Mouse (Mus musculus): ENCODE results near the gene Ninj2.
"Not testable (repeated sequence)": the region's sequence is repeated elsewhere in the genome, so short reads cannot be mapped to it uniquely, and the experiment has no call there.

Gene Ninj2

DNA sequence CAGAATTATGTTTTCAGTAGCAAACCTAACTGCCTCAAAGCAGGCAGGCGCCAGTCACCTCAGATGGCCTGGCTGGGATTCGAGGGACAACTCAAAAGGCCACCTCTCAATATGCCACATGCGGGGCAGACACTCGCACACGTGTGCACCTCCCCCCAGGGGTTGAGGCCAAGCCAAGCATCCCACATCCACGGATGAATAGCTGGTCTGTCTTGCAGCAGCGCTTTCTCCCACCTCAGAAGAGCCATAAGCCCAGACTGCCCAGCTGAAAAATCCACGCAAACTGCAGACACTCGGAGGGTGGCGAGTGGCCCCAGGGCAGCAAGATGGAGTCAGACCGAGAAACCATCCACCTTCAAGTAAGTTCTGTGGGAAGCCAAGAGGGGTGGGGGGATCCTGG, at the start of gene Ninj2:
Gene Ninj2, plus strand, starts transcription at position 251 of the 400 bp plus-strand sequence.
- no peak for DNase-seq (ENCODE audit: low spot score)

DNA sequence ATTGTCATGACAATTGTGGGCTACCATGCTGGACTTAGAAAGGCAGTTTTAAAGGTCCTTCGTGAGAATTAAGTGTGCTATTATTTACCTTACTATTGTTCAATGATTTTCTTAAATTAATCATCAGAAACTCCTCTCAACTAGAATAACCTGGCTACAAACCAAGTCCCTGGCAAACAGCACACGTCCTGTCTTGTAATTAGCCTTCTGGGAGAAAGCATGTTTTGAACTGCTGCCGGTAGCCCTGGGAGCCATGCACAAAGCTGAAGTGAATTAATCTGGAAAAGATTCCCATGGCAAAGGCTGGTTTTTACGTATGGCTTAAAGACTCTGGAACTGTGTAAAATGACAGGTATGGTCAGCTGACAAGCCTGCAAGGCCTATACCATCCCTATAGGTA, 47.7 kb upstream of the Ninj2 start:
- DNase-seq (ENCODE audit: low spot score): no peak

DNA sequence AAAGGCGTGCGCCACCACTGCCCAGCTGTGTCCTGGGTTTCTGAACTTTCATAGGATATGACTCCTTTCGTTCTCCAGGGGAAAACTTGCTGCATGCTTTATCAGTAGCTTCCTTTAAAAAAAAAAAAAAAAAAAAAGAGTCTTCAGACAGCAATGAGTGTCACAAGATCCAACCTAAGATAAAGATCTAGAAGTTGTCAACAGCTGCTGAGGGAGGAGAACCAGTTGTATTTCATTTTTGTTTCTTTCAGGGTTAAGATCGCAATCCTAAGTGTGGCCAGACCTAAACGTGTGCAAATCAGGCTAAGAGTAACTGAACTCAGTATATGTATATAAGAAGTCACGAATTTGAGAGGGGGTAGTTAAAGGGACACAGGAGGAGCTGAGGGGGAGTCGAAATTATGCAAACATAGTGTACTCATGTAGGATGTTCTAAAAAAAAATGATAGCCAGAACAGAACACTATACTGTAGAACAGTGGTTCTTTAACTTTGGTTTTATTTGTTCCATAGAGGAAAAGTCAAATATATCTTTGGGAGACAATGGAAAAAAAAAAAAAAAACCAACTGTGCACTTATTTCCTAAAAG, 45.4 kb upstream of the Ninj2 start:
- DNase-seq (ENCODE audit: low spot score): no peak

DNA sequence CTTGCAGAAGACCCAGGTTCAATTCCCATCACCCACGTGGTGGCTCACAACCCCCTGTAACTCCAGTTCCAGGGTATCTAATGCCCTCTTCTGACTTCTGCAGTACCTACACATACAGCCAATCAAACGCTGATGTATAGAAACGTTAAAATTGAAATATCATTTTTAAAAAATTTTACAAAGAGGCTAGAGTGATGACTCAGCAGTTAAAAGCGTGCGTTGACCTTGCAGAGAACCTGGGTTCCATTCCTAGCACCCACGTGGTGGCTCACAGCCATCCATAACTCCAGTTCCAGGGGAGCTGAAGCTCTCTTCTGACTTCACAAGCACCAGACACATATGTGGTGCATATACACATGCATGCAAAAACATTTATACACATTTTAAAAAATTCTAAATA, 38.7 kb upstream of the Ninj2 start:
- DNase-seq (ENCODE audit: low spot score): no peak

DNA sequence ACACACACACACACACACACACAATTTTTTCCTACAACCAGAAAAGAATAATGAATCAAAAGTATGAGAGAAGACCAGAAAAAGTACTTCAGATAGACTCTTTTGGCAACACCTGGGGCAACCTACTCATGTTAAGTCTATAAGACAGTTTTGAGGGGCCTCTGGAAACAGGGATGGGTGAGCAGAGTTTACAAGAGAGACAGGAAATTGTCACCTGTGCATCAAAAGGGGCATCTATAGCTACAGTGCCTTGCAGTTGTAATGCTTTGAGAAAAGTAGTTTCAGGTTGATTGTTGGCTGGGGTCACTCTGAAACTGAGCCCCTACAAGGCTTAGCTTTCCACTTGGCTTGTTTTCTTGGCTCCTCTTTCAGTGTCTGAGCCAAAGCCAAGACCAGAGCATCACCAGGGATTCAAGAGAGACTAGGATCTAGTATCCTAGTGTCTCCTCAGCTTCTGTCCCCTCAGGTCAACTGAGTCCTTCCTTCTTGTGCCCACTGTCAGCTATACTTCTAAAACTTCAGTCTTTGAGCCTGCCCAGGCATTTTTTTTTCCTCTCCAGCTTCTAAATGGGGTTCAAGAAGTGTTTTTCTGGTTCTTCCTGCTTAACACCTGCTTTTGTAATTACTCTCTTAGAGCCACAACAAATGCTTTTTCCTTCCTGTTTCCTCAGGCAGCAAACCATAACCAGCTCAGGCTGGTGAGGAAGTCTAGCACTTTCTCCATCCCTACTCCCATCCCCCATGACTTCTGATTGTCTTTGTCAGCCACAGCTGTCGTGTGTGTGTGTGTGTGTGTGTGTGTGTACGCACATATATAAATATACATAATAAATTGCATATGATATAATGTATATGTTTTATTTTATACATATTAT, 37.2 kb upstream of the Ninj2 start:
- DNase-seq (ENCODE audit: low spot score): no peak

DNA sequence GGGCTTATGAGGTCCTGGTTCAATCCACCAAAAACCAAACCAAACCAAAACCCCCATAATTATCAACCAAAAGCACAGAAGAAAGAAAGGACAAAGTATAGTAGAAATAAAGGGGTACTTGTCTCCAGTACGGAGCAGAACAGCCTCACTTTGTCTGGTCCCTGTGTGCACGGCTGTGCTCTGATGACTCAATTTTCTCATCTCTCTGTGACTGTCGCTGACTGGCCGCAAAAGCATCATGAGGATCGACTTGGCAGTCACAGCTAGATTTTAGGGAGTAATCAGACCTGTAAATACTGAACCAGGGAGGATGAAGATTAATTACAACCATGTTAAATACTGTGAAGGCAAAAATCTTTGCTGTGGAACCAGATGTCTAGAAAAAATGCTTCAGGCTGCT, 30.2 kb upstream of the Ninj2 start:
- DNase-seq (ENCODE audit: low spot score): no peak

DNA sequence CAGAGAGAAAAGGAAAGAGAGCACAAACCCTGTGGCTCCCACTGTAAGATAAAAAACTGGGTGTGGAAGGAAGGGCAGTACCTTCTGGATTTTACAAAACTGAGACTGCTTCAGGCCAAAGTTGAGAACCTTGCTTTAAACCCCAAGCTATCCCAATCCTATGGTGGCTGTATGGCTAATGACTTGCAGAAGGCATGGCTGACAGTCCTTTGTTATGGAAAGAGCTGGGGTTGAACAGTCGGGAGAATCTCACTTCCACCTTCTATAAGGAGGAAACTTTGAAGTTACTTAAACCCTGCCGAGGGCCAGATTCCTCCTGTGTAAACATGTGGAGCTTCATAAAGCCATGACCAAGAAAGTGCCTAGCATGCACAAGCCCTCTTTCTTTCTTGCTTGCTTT, 28.5 kb upstream of the Ninj2 start:
- no peak for DNase-seq (ENCODE audit: low spot score)

DNA sequence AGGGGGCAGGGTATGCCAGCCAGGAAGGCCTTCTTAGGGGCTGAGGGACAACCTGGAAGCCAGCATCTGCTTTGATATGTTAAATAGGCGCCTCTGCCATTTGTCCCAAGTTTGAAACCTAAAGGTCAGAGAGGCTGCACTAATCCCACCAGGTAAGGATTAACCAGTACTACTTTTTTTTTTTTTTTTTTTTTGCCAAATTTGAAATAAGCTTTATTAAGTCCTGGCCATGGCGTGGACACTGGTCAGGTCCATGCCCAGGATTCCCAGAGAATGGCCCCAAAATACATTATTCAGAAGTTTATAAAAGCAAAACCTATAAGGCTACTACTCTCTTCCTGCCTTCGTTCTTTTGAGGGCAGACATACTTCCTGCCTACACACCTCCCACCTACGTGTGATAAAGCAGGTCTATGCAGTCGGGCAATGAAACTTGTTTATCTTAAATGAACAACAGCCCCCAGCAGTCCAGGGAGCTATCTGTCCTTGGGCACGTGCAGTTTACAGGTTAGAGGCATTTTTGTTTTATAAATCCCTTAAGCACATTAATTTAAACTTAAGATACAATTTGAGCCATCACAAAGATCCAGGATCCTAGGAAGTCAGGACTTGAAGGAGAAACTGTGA, 27.5 kb upstream of the Ninj2 start:
- no peak for DNase-seq (ENCODE audit: low spot score)

DNA sequence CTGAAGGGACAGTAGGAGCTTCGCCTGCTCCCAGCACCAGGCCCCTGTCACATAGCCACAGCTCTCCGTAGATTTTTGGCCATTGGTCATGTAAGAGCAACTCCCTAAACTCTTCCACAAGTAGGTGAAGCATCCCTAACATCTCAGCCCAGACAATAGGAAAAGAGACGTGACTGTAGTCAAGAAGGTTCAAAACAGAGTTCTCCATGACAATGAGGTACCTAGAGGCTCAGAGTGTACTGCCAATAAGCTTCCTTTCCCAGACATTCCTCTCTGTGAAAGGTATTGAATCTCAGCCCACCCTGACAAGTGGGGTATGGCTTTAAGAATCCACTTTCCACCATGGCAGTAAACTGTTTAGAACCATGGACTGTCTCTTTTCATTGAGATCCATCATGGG, 23.6 kb upstream of the Ninj2 start:
- DNase-seq (ENCODE audit: low spot score): no peak

DNA sequence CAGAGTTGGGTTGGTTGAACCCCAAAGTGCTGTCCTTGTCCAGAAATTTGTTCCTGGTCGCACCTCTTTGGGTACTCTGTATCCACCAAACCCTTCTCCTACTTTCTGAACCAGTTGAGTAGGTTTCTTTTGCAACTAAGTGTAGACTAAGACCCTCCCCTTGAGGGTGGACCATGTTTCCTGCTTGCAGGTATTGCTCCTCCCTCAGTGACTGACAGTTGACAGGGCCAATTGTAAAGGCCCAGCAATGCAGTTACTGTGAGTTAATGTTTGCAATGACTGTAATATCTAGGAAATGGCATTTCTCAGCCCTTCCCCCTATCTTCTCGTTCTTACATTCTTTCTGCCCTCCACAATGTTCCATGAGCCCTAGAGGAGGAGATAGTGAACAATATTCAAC, 20.5 kb upstream of the Ninj2 start:
- no peak for DNase-seq (ENCODE audit: low spot score)

DNA sequence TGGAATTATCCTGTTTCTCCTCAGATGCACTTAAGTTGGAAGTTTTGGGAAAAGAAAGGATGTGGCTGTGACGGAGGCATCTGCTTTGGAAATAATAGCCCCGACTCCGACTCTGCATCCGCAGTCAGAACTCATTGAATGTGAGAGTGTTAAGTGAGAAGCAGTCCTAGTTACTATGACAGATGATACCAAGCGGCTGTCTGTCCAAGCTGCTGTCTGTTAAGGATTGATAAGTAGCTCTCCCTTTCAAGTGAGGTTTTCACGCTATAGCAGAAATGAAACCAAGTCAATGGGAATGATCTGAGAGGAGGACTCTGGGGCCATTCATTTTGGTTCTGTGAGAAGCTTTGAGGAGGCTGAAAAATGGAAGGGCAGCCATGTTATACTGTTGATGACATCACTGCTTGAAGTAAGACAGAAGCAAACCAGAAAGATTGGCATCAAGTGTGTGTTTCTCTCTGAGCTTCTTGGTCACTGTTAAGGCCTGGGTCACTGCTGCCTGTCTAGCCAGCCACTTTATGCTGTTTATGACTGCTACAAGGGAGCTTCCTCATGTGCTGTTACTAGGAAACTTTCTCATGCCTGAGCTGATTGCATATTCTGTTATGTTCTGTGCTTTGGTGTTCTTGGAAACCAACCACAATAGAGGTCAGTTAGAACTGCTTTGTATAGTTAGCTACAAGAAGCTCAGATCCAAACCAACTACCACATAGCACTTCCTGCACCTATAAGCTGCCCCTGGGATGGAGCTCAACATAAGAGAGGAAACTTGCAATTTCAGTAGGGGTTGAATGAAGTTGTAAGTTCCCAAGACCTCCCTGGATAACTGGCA, 16.3 kb upstream of the Ninj2 start:
- peak; percentile 12 for DNase-seq (ENCODE audit: low spot score)

DNA sequence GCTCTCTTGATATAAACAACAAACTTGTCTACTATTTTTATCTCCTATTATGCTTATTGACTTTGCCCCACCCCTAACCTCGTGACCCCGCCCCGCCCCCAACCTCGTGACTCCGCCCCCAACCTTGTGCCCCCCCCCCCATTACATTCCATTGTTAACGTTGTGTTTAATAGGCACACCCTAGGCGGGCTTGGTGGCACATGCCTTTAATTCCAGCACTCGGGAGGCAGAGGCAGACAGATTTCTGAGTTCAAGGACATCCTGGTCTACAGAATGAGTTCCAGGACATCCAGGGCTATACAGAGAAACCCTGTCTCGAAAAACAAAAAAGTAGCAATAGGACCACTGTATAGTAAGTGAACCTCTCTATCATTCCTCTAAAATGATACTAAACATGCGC, 13.6 kb upstream of the Ninj2 start:
- no peak for DNase-seq (ENCODE audit: low spot score)

DNA sequence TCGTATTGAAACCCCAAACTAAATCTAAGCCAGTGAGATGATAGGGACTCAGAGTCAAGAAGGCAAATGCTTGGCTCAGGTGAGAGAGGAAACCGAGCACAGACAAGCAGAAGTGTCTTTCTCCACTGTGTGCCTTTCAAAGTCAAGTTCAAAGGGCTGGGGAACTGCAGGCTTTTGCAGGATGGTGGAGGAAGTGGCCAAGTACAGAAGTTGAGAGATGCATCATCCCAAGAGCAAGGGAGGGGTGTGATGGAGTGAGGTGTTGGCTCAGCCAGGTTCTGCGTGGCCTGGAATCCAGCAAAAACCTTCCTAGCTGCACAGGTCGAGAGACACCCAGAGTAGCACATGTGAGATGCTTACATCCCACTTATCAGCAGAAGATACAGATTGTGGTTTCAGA, 11.6 kb upstream of the Ninj2 start:
- no peak for DNase-seq (ENCODE audit: low spot score)

DNA sequence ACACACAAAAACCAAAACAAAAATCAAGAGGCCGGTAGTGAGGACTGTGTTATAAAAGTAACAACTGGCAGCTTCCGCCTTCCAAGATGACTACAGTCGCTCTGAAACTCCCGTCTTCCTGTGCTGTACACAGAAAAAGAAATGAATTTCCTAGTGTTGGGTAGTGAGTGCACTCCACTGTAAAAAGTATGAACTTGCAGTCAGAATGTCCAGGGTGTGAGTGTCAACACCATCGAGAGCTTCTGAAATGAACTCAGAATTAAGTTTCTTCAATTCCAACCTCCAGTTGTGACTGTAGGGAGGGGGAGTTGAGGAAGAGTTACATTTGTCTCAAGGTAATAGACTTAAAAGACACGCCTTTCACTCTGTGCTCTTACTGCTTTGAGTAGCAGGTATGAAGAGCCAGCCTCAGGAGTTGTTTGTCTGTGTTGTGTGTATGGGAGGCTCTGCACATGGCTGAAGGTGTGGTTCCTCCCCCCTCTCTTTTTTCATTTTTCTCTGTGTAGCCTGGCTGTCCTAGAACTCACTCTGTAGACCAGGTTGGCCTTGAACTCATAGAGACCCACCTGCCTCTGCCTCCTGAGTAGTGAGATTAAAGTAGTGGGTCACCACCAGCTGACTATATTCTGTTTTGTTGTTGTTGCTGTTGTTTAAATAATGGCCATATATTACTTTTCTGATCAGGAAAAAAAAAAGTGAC, 10.7 kb upstream of the Ninj2 start:
- DNase-seq (ENCODE audit: low spot score): no peak

DNA sequence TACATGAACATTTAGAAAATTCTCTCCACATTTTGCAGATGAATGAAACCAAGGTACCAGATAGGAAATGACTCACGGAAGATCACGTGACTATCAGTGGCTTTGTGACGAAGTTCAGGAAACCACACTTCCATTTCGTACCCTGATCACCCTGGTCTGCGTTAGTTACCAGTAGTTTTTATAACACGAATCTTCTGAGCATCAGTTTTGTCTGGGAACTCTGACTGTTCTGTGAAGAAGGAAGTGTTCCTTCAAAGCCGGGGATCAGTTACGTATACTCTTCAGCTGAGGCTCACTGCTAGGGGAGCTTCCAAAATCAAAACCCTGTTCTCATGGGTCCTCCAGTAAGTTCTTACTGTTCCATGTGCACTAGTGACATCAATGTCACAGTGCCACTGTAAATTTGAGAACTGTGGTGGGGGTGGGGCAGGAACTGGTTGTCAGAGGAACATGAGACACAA, 10.2 kb upstream of the Ninj2 start:
- peak; percentile 38 for DNase-seq (ENCODE audit: low spot score)

DNA sequence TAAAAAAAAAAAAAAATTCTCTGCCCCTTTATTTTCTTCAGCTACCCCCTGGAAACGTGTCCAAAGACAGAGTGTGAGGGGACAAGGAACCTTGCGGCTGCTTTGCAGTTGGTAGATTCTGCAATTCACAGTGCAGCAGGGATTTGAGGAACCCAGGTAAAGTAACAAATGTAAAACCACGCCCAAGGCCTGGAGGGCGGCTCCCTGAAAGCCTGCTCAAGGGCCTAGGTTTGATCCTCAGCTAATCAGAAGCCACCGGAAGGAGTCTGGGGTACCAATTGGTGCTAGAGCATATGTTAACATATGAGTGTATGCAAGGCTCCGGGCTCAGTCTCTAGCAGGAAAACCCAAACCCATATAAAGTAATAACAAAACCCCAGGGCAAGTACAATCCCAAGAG, 9.7 kb upstream of the Ninj2 start:
- no peak for DNase-seq (ENCODE audit: low spot score)

DNA sequence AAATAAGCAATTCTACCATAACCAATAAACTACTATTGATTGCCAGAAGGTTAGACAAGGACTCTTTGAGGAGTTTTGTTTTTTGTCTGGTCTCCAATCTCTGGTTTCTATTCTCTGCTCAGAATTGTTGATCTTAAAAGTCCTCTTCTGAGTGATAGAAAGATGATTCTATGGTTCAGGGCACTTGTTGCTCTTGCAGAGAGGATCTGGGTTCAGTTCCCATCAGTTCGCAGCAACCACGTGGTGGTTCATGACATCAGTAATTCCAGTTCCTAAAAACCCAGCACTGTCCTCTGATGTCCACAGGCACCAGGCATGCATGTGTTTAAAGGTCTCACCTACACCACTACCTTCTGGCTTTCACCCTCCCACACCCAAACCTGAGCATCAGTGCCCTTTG, 8.2 kb upstream of the Ninj2 start:
- DNase-seq (ENCODE audit: low spot score): no peak

DNA sequence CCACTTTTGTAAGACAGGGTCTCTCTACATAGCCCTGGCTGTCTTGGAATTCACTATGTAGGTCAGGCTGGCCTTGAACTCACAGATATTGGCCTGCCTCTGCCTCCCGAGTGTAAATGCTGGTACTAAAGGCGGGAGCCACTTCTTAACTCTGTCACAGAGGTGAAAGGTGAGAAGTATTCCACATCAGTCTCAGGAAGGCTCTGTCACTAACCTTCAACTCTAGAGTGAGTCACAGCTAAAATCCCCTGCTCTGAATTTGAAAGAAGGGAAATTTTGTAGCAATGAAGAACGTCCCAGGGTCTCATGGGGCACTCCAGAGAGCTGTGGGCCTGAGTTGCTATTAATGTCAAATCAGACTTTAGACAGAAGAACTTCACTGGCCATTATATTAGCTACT, 7.3 kb upstream of the Ninj2 start:
- no peak for DNase-seq (ENCODE audit: low spot score)

DNA sequence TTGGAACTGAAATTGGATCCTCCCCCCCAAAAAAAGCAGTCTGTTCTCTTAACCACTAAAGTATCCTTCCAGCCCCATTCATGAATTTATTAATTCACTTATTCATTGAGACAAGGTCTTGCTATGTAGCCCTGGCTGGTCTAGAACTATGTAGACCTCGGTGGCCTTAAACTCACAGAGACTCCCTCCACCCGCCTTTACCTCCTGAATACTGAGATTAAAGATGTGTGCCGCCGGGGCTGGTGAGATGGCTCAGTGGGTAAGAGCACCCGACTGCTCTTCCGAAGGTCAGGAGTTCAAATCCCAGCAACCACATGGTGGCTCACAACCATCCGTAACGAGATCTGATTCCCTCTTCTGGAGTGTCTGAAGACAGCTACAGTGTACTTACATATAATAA, 6.1 kb upstream of the Ninj2 start:
- not testable (repeated sequence) for DNase-seq (ENCODE audit: low spot score)

DNA sequence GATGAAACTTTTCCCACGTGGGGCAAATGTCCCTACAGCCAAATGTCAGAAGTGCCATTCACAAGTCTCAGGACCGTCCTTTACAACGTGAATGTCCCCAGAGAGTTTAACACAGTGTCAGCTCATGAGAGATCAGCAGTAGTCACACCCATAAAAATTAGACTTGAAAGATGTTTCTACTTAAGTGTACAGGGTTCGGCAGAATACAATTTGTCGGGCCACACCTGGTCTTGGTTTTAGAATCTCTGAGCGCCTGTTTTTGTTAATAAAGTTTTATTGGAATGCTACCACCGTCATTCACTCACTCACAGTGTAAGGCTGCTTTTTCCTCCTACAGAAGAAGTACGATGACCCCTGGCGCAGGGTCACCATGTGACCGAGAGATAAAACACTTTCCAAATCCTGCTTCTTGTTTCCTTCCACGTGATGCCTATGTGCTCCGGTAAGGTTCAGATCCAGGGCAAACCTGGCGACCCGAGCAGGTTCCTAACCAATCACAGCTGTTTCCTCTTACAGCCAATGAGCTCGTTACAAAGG, 2.4 kb upstream of the Ninj2 start:
- no peak for DNase-seq (ENCODE audit: low spot score)

DNA sequence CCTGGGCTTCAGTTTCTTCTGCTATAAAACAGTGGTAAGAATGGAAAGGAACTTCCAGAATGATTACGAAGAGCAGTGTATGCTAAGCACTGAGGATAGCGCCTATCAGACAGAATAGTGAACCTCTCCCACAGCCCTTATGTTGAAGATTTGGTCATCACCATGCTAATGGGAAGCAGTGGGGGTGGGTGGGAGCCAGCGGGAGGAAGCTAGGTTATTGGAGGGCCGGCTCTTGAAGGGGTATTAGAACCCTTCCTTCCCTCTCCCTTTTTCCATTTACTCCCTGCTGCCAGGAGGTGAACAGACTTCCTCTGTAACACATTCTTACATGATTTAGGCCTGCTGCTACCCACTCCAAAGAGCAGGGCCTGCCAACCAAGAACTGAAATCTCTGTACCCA, 1.2 kb upstream of the Ninj2 start:
- DNase-seq (ENCODE audit: low spot score): no peak

All from spleen, adult 12 weeks (tissue).